Mouse (Mus musculus): ENCODE data around the gene Cecr2.
"Not testable (repeated sequence)": the region's sequence is repeated elsewhere in the genome, so short reads cannot be mapped to it uniquely, and the experiment has no call there.

Gene Cecr2

DNA sequence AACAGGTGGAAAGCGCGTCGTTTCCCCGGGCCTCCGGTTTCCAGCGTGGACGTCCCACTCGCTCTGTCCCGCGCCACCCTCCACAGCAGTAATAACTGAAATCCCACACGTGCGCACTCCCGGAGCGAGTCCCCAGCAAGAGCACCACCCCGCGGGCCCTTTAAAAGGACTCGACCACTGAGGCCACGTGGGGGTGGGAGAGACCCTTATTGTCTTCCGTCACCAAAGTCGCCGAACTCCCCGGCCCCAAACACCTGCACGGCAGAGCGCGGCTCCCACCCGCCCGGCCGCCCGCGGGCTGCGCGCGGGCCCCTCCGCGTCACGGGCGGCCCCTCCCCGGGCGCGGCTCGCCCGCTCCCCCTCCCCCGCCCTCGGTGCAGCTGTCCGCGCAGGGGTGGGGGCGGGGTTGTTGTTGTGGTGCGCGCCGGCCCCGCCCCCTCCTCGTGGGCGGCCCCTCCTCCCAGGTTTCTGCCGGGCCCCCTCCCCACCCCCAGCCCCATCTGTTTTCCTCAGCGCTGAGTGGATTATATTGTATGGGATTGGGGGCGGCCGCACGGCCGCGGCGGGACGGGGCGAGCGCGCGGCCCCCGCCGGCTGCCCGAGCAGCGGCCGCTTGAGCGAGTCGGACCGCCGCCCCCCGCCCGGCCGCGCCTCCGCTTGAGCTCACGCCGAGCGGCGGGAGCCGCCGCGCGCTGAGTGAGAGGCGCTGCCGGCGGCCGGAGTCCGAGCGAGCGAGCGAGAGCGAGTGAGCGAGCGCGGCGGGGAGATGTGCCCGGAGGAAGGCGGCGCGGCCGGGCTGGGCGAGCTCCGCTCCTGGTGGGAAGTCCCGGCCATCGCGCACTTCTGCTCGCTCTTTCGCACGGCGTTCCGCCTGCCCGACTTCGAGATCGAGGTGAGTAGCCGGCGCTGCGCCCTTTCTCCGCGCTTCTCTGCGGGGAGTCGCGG, at the start of gene Cecr2:
Gene Cecr2, plus strand, starts transcription at position 554 of the 945 bp plus-strand sequence.
- peak; percentile 84 for DNase-seq (ENCODE audit: low spot score)

DNA sequence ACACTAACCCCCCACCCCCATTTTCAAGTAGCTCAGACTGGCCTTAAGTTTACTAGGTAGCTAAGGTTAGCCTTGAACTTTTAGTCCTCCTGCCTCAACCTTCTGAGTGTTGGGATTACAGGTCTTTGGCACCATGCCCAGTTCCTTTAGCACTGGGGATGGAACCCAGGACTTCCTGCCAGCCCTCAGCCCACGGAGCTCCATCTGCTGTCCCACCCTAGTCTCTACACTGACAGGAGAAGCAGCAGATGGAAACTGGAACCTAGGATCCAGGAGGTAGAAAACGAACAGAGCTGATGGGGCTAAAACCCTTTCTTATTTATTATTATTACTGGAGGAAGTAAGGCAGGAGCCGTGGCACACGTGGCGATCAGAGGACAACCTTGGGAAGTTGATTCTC, 48.6 kb upstream of the Cecr2 start:
- DNase-seq (ENCODE audit: low spot score) = no peak

DNA sequence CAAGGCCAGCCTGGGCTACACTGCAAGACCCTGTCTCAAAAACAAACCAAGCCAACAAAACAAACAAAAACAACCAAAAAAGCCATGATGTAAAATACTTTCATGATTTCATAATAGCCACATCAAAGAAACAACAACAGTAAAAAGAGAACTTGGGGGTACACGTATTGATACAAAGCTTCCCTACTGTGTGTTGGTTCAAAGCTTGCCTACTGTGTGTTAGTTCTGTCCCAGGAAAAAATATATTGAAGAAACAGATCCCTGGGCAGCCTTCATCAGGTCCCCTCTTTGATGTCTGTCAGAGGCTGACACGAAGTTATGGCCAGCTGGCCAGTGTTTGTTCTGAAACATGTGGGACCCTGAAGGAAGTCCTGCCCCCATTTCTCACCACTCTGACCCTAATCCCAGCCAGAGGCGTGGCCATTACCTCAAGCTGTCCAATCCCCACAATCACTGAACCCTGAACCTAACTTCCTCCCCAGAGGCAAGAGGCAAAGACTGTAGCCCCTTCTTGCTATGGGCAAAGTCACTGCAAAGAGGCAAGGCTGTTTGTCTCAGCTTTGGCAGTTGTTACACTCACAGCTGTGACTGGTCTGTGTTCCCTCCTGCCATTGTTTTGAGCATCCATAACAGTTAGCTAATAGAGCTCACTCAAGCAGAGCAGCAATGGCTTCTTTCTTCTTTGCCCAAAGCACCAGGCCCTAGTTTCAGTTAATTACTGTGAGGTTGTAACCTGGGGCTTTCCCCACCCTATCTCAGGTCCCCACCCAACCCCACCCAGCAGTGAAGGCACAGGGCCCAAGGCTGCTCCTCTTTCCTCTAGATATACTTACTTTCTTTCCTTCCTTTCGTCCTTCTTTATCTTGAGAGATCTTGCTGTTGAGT, 47.4 kb upstream of the Cecr2 start:
- DNase-seq (ENCODE audit: low spot score) = no peak

DNA sequence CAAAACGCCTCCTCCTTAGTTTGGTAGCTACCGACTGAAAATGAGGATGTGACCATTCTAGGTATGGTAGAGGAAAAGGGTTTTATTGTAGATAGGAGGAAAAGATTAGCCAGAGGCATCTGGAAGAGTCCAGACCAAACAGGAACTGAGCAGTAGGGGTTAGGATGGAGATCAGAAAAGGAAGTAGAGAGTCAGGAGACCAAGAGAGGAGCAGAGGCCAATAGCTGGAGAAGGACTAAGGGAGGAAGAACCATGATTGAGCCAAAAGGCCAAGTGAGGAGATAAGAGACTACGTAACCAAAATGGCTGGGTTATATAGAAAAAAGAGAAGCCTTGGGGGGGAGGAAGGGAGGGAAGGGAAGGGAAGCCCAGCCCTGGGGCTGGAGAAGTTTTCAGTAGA, 46.0 kb upstream of the Cecr2 start:
- no peak for DNase-seq (ENCODE audit: low spot score)

DNA sequence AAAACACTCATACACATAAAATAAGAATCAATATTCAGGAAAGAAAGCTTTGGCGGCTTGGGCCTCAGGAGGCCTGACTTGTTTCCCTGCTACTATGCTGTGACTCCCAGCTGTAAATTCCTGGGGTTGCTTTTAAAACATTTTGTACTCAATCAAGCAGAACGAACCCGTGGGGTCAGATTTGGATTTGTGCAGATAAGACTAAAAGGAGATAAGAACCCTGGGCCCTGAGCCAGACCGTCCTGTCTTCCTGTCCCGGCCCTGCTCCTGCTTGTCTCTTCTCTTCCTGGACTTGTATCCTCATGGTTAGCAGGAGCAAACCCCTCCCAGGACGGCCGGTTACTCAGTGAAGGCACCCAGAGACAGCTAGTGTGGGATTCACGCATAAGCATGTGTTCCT, 41.1 kb upstream of the Cecr2 start:
- DNase-seq (ENCODE audit: low spot score) = peak; percentile 54

DNA sequence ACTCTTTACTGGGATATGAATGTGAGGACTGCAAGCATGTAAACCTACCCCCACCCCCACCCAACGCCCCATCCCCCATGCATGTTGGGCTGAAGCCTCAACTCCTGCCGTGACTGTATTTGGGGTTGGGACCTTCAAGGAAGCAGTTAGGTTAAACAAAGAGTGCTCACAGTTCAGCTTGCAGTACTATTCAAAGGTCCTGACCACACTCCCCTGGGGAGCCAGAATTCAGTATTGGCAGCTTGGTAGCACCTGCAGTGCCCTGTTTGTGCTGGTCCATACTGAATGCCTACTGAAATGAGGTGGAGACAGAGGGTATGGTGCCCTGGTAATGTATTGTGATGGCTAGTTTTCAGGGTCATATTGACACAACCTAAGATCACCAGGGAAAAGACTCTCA, 39.1 kb upstream of the Cecr2 start:
- no peak for DNase-seq (ENCODE audit: low spot score)

DNA sequence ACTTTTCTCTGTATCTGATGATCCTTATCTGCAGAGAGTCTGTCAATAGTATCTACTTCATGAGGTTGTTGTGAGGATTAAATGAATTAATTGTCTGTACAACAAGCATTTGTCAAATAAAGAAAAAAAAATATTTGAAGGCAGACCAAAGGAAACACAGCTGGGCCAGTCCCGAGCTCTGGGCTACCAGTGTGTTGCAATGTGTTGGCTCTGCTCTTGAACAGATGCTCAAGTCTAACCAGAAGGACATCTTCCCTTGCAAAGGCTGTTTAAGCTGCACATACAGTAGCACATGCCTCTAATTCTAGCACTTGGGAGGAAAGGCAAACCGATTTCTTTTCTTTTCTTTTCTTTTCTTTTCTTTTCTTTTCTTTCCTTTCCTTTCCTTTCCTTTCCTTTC, 37.2 kb upstream of the Cecr2 start:
- no peak for DNase-seq (ENCODE audit: low spot score)

DNA sequence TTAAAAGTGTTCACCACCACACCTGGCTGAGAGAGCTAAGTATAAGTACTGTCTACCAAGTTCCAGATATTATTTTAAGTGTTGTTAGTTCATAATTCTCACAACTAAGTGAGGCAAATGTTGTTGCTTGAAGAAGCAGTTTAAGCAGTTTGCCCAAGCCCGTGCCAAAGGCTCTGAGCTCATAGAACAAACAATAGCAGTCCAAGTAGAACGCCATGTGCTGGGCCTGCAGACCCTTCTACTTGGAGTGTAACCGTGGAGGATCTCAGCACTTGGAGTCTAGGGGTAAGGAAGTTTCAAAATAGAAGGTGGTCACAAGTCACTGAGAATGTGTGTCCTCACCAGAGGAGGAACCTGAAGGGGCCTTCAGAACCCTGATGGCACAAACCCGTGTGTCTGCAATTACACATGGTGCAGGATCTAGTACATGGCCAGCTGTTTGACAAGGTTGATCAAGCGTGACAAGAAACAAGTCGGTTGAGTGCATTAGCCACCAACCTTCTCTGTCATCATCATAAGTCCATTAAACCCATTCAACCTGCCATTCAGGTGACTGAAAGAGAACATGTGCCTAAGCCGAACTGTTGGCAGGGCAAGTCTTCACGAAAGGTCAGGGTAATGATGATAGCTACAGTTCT, 30.7 kb upstream of the Cecr2 start:
- DNase-seq (ENCODE audit: low spot score) = no peak

DNA sequence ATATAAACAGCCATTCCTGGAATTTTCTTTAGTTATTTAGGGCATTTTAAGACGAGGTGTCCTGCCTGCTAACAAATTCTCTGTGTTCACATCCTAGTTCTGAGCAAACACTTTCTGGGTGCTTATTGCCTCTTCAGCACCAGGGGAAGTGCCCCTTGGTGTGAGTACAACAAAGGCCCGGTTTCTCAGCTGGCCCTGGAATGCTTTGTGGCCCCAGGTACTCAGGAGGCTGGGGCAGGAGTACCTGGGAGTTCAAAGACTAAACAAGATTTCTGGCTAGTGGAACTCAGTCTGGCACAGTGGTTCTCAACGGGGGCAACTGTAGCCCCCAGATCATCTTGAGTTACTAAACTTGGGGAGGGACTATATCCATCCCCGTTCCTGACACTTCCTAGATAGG, 26.6 kb upstream of the Cecr2 start:
- no peak for DNase-seq (ENCODE audit: low spot score)

DNA sequence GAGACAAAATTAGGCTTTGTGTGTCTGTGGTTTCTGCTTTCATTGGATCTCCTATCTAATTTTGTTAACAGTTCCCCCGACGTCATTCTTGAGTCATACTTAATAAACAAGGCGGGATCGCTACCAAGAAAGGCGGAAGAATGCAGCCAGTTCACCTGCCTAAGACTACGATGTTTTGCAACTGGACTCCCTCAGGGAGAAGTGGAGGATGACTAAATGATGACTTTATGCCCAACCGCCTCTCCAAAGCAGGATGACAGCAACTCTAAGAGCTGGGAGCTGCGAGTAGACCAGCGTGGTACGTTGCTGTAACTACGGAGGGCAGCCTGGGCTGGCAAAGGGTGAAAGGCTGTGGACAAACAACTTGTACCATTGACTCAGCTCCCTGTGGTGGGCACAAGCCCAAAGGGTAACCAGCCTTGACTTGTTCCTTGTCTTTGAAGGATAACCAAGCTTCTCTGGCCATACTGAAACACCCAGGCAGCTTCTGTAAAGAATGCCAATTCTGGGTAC, 24.2 kb upstream of the Cecr2 start:
- DNase-seq (ENCODE audit: low spot score) = no peak

DNA sequence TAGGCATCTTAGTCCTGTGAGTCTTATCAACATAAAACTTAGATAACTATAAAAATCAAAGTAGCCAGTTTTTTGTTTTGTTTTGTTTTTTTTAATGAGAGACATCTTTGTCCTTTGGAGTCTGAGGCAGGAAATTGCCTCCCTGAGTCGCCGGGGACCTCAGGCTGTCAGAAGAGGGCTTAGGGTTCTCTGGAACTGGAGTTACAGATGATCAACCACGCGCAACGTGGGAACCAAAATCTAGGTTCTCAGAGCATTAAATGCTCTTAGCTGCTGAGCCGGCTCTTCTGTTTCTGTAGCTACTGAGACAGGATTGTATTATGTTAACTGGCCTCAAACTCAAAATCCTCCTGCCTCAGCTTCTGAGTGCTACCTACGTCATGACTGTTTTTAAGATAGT, 22.4 kb upstream of the Cecr2 start:
- DNase-seq (ENCODE audit: low spot score) = no peak

DNA sequence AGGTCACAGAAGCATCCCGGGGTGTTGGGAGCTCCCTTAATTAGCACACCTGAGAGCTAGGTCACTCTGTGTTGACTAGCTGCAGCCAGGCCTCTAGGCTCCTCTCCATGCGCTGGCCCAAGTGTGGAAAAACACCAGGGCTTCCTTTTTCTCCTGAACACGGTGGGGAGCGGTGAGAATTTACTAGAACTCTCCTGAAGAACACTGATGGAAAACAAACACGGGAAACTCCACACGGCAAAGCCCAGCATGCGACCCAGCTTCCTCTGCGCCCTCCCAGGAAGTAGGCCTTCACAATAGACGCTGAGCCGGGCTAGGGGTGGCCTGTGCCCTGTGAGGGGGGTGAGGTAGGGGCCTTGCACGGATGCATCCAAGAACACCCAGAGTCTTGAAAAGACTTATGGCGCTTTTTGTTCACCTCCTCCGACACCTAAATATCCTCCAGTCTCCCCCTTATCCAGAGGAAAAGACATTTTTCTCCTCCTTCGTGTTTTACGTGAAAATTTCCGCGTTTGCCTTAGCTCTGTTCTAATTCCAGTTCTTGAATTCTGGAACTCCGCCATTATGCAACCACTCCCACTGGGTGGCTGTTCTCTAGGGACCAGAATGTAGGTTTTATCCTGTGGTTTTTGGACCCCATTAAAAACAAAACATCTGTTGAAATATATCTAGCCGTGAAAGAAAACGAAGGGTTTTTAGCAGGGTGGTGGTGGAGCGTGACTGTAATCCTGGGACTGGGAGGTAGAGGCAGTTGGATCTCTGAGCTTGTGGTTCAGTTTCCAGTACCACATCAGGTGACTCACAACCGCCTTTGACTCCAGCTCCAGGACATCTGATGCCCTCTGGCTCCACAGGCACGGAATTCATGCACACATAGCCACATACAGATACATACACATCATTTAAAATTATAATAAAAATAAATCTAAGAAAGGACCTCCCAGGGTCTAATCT, 21.5 kb upstream of the Cecr2 start:
- DNase-seq (ENCODE audit: low spot score) = no peak

DNA sequence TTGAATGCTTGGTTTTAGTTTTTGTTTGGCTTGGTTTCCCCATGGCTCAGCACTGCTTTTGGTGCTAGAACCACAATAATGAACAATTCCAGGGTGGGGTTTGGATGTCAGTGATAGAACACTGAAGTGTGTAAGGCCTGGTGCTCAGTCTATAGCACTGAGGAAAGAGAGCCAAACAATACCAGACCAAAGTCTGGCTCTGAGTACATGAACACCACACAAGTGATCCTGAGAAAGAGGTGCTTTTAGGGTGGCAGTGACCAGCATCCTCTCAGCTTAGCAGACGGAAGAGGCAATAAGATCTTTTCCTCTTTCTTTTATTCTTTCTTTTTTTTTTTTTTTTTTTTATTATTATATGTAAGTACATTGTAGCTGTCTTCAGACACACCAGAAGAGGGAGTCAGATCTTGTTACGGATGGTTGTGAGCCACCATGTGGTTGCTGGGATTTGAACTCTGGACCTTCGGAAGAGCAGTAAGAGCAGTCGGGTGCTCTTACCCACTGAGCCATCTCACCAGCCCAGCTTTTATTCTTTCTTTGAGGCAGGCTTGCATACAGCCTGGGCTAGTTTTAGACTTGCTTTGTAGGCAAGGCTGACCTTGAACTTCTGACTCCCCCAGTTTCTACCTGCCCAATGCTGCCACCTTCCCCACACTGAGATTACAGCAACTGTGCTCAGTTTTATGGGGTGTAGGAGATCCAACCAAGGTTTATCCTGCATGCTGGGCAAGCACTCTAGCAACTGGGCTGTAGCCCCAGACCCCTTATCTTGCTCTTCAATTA, 18.7 kb upstream of the Cecr2 start:
- not testable (repeated sequence) for DNase-seq (ENCODE audit: low spot score)

DNA sequence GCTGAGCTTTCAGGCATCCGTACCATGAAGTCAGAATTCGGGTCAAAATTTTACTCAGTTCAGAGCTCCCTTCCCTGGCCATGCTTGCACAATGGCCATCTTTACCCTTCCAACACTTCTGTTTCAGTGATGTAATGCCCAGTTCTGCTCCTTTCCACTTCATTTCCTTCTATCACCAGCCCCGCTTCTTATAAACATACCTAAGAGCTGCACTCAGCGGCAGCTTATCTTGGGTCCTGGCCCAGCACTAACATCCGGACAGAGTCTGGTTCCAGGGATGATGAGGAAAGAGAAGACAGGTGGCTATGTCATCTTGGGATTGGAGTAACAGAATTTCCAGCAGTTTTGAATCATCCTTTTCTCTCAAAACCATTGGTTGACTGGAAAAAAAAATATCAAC, 18.0 kb upstream of the Cecr2 start:
- no peak for DNase-seq (ENCODE audit: low spot score)

DNA sequence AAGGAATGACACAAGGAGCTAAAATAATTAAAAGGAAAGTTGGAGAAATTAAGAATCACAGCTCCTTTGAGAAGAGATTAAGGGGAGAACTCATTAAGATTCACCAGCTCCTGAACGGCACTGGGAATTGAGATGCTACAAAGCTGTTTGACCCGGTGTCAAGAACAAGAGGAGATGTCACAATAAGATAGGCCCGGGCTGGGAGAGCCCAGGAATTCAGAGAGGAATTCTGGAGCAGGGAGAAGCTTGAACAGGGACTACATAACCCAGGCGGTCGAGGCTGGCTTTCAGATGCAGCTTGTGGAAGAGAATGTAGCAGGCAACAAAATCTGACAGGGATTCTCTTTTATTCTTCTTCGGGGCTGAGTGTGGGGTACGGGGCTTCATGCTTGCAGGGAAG, 13.5 kb upstream of the Cecr2 start:
- DNase-seq (ENCODE audit: low spot score) = no peak

DNA sequence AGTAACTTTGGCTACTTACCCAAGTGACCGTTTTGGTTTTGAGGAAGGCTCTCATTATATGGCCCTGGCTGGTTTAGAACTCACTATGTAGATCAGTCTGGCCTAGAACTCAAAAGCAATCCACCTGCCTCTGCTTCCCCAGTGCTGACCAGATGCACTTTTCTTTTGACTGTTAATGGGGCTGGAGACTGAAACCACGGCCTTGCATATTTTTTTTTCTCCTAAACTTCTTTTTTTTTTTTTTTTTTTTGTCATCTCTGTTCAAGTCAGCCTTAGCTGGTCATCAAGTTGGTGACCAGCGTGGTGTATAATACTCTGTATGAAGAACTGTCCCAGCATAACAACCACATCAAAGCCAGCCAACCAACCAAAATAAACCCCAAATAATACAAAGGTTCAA, 10.5 kb upstream of the Cecr2 start:
- no peak for DNase-seq (ENCODE audit: low spot score)

DNA sequence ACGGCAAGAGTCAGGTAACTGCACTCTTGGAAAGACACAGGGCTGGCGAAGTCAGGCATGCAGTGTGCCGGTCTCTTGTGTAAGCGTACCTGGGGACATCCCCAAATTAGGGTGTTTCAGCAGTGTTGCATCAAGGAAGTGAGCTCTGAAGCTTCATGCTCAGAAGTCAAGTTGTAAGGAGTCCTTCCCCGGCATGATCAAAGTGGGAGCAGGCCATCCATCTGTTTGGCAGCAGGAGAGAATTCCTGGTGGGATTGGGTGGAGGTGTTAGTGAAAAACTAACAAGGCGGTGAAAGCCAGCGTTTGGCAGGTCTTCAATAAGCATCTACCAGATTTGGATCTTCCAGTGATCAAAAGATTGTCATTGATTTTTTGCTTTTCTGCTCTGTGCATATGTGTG, 7.3 kb upstream of the Cecr2 start:
- DNase-seq (ENCODE audit: low spot score) = no peak

DNA sequence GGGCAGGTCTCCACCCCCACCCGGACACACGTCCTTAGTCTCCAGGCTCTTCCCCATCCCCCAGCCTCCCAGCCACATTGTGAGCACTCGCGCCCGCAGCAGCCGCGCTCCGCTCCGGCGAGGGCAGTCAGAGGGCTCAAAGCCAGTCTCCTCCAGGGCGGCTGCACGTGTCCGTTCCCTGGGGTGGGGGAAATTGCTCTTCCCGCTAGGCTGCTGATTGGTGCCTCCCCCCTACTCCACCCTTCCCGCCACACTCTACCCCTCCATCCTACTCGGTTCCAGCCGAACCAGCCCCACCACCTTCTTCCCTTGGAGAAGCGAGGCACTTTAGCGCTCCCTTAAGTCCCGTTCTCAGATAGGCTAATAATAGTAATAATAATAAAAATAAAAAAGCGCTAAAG, 754 bp upstream of the Cecr2 start:
- peak; percentile 63 for DNase-seq (ENCODE audit: low spot score)

DNA sequence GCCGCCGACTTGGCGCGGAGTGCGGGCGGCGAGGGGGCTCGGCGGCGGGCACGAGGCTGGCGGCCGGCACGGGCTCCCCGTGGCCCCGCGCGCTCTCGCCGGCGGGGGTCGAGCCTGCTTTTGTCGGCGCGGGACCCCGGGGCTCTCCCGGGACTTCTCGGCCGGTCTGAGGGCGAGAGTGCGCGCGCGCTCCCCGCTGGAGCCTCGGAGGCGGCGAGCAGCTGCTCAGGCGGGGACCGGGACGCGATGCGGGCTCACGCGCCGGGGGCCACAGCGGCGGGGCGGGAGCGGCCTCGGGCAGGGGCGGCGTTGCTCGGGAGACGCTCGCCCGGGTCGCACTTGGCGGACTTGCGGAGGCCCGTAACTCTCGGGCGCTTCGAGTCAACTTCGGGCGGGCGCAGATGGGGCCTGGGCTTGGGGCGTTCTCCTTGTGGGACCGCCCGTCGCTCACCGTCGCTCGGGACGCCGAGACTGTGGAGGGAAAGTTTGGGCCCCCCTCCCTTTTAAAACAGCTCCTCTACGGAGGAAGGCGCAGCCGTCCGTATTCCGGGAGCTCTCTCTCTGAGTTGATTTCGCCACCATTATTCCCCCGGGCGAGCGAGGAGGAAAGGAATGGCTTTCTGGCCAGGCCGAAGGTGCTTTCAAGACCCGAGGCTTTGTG, 722 bp downstream of the Cecr2 start:
- DNase-seq (ENCODE audit: low spot score) = peak; percentile 68

DNA sequence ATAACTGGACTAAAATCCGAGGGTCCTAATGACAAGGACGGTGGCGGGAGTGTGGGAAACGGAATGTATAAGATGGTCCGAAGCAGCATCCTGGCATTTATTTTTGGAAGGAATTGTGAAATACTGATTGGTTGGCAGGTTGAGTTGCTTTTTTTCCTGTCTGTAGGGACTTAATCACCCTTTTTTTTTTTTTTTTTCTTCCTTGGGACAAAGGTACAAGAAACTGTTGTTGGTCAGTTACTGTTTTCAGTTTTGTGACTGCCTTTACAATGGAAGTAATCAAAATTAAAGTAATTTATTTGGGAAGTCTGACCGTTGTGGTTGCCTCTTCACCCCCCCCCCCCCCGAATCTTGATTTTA, 1.2 kb downstream of the Cecr2 start:
- no peak for DNase-seq (ENCODE audit: low spot score)

All from testis, postnatal 10 days (tissue).